Mouse (Mus musculus): ENCODE measurements at regions not wholly inside any gene's neighbourhood (a gene's known extent, or its start where the extent isn't known, plus 50 kb on each side); places are given as distances from the start of the nearest gene placed in this dataset.
A peak's percentile ranks its signal among the peaks of the same experiment; 100 is the strongest.

- in situ Hi-C loops (cut with MboI; ENCODE audit: low sequenced_read_pairs in 2 of 2, unreplicated experiment in 2 of 2): no loop called here
- TF ChIP-seq CHD2 (IDR thresholded peaks at IDR 0.05; ENCODE audit: low read depth, low read length) (no peak), ZNF384 (IDR thresholded peaks at IDR 0.05; ENCODE audit: low read depth, low read length) (no peak), MAFK (IDR thresholded peaks at IDR 0.05; ENCODE audit: insufficient read depth, low read depth, low read length) (no peak), ZC3H11A (IDR thresholded peaks at IDR 0.05; ENCODE audit: borderline replicate concordance, low read depth, low read length) (no peak), HCFC1 (IDR thresholded peaks at IDR 0.05; ENCODE audit: borderline replicate concordance, insufficient read depth, low read length) (no peak)
- Histone ChIP-seq H3K4me3 (ENCODE audit: insufficient read depth in 1 of 2, low read depth in 1 of 2, low read length in 2 of 2, poor library complexity in 1 of 2, severe bottlenecking in 1 of 2) (no peak overlapping the region), H3K27ac (ENCODE audit: insufficient read depth, low read depth, low read length, poor library complexity, severe bottlenecking) (no peak overlapping the region), H3K9ac (ENCODE audit: insufficient read depth, low read depth, low read length, poor library complexity, severe bottlenecking) (no peak overlapping the region), H3K9me3 (ENCODE audit: control insufficient read depth, insufficient read depth, low read depth, low read length) (peaks cover 9% of the 10 kb centered on the region), H3K36me3 (ENCODE audit: control insufficient read depth, insufficient read depth, low read length, poor library complexity, severe bottlenecking) (no peaks in the 10 kb centered on the region), H3K4me1 (ENCODE audit: control insufficient read depth in 2 of 2, insufficient read depth in 2 of 2, low read length in 2 of 2, poor library complexity in 1 of 2) (no peaks in the 10 kb centered on the region)
- DNase-seq (ENCODE audit: low read depth, low spot score): no peak
Measured at GRCm38 (mm10) chr8:93730738-93731700, 78.7 kb upstream of the Gnao1 start.

GRCm38 (mm10) chr8:93734818-93735217, 74.9 kb upstream of the Gnao1 start:
- no peak overlapping the region for H3K4me3 ChIP-seq (ENCODE audit: insufficient read depth in 1 of 2, low read depth in 1 of 2, low read length in 2 of 2, poor library complexity in 1 of 2, severe bottlenecking in 1 of 2)
- H3K27ac ChIP-seq (ENCODE audit: insufficient read depth, low read depth, low read length, poor library complexity, severe bottlenecking): no peak overlapping the region
- no peak for DNase-seq (ENCODE audit: low read depth, low spot score)
- TF ChIP-seq HCFC1 (IDR thresholded peaks at IDR 0.05; ENCODE audit: borderline replicate concordance, insufficient read depth, low read length): no peak
- no peak for TF ChIP-seq ZNF384 (IDR thresholded peaks at IDR 0.05; ENCODE audit: low read depth, low read length)
- no peak for TF ChIP-seq MAFK (IDR thresholded peaks at IDR 0.05; ENCODE audit: insufficient read depth, low read depth, low read length)
- no peak for TF ChIP-seq CHD2 (IDR thresholded peaks at IDR 0.05; ENCODE audit: low read depth, low read length)
- TF ChIP-seq ZC3H11A (IDR thresholded peaks at IDR 0.05; ENCODE audit: borderline replicate concordance, low read depth, low read length): no peak
- H3K4me1 ChIP-seq (ENCODE audit: control insufficient read depth in 2 of 2, insufficient read depth in 2 of 2, low read length in 2 of 2, poor library complexity in 1 of 2): no peaks in the 10 kb centered on the region
- in situ Hi-C loops (cut with MboI; ENCODE audit: low sequenced_read_pairs in 2 of 2, unreplicated experiment in 2 of 2): no loop called here
- H3K9ac ChIP-seq (ENCODE audit: insufficient read depth, low read depth, low read length, poor library complexity, severe bottlenecking): no peak overlapping the region
- no peaks in the 10 kb centered on the region for H3K9me3 ChIP-seq (ENCODE audit: control insufficient read depth, insufficient read depth, low read depth, low read length)
- no peaks in the 10 kb centered on the region for H3K36me3 ChIP-seq (ENCODE audit: control insufficient read depth, insufficient read depth, low read length, poor library complexity, severe bottlenecking)

- TF ChIP-seq HCFC1 (IDR thresholded peaks at IDR 0.05; ENCODE audit: borderline replicate concordance, insufficient read depth, low read length): no peak
- TF ChIP-seq MAFK (IDR thresholded peaks at IDR 0.05; ENCODE audit: insufficient read depth, low read depth, low read length): no peak
- TF ChIP-seq CHD2 (IDR thresholded peaks at IDR 0.05; ENCODE audit: low read depth, low read length): no peak
- no peak for TF ChIP-seq ZC3H11A (IDR thresholded peaks at IDR 0.05; ENCODE audit: borderline replicate concordance, low read depth, low read length)
- TF ChIP-seq ZNF384 (IDR thresholded peaks at IDR 0.05; ENCODE audit: low read depth, low read length): no peak
- no peaks in the 10 kb centered on the region for H3K9me3 ChIP-seq (ENCODE audit: control insufficient read depth, insufficient read depth, low read depth, low read length)
- no peak for DNase-seq (ENCODE audit: low read depth, low spot score)
- no peaks in the 10 kb centered on the region for H3K4me1 ChIP-seq (ENCODE audit: control insufficient read depth in 2 of 2, insufficient read depth in 2 of 2, low read length in 2 of 2, poor library complexity in 1 of 2)
- no peak overlapping the region for H3K4me3 ChIP-seq (ENCODE audit: insufficient read depth in 1 of 2, low read depth in 1 of 2, low read length in 2 of 2, poor library complexity in 1 of 2, severe bottlenecking in 1 of 2)
- H3K9ac ChIP-seq (ENCODE audit: insufficient read depth, low read depth, low read length, poor library complexity, severe bottlenecking): no peak overlapping the region
- in situ Hi-C loops (cut with MboI; ENCODE audit: low sequenced_read_pairs in 2 of 2, unreplicated experiment in 2 of 2): no loop called here
- H3K36me3 ChIP-seq (ENCODE audit: control insufficient read depth, insufficient read depth, low read length, poor library complexity, severe bottlenecking): no peaks in the 10 kb centered on the region
- H3K27ac ChIP-seq (ENCODE audit: insufficient read depth, low read depth, low read length, poor library complexity, severe bottlenecking): no peak overlapping the region
Measured at GRCm38 (mm10) chr8:93740281-93740680, 69.5 kb upstream of the Gnao1 start.

GRCm38 (mm10) chr8:93748720-93749119, 61.0 kb upstream of the Gnao1 start:
- in situ Hi-C loops (cut with MboI; ENCODE audit: low sequenced_read_pairs in 2 of 2, unreplicated experiment in 2 of 2): no loop called here
- peak; percentile 26 for DNase-seq (ENCODE audit: low read depth, low spot score)
- Histone ChIP-seq H3K4me1 (ENCODE audit: control insufficient read depth in 2 of 2, insufficient read depth in 2 of 2, low read length in 2 of 2, poor library complexity in 1 of 2) (no peaks in the 10 kb centered on the region), H3K4me3 (ENCODE audit: insufficient read depth in 1 of 2, low read depth in 1 of 2, low read length in 2 of 2, poor library complexity in 1 of 2, severe bottlenecking in 1 of 2) (no peak overlapping the region), H3K9me3 (ENCODE audit: control insufficient read depth, insufficient read depth, low read depth, low read length) (no peaks in the 10 kb centered on the region), H3K36me3 (ENCODE audit: control insufficient read depth, insufficient read depth, low read length, poor library complexity, severe bottlenecking) (no peaks in the 10 kb centered on the region), H3K27ac (ENCODE audit: insufficient read depth, low read depth, low read length, poor library complexity, severe bottlenecking) (no peak overlapping the region), H3K9ac (ENCODE audit: insufficient read depth, low read depth, low read length, poor library complexity, severe bottlenecking) (no peak overlapping the region)
- TF ChIP-seq ZC3H11A (IDR thresholded peaks at IDR 0.05; ENCODE audit: borderline replicate concordance, low read depth, low read length) (no peak), ZNF384 (IDR thresholded peaks at IDR 0.05; ENCODE audit: low read depth, low read length) (no peak), HCFC1 (IDR thresholded peaks at IDR 0.05; ENCODE audit: borderline replicate concordance, insufficient read depth, low read length) (no peak), CHD2 (IDR thresholded peaks at IDR 0.05; ENCODE audit: low read depth, low read length) (no peak), MAFK (IDR thresholded peaks at IDR 0.05; ENCODE audit: insufficient read depth, low read depth, low read length) (no peak)

Data from ES-E14 (cell line).